Mouse (Mus musculus) hindbrain, embryonic 14.5 days (tissue): ENCODE measurements around the gene Brd3. TPM values are rescaled to one million over a fixed set of nuclear protein-coding genes. Genes with fewer than 3 reads are reported as not detected.

Experiments
- ATAC-seq: fragments of 200-750 bp; cut with Nextera tagmentation; 2 replicates; pipeline ENCODE4 v1.8.0; 2017; ENCODE audit warnings: moderate number of reproducible peaks, mild to moderate bottlenecking, moderate TSS enrichment, moderate library complexity; ENCODE audit not compliant: low FRiP score
- DNase-seq: peaks from one replicate; pipeline ENCODE4 v3.0.0-alpha.2; 2015; ENCODE audit warnings: low spot score
- H3K27ac ChIP-seq: fragments of 300-500 bp; sonication (generic); 2 replicates; pipeline ENCODE4 v1.5.1; 2014; ENCODE audit warnings: mild to moderate bottlenecking, moderate library complexity
- H3K27me3 ChIP-seq: fragments of 300-500 bp; sonication (generic); 2 replicates; pipeline ENCODE4 v1.6.1; 2014; ENCODE audit warnings: mild to moderate bottlenecking, low read length, mixed read lengths; ENCODE audit not compliant: control insufficient read depth, insufficient read depth
- H3K36me3 ChIP-seq: fragments of 300-500 bp; sonication (generic); replicated peaks from 2 replicates; pipeline ENCODE4 v1.6.1; 2014; ENCODE audit not compliant: control insufficient read depth, insufficient read depth
- H3K4me1 ChIP-seq: fragments of 300-500 bp; sonication (generic); replicated peaks from 2 replicates; pipeline ENCODE4 v1.6.1; 2014; ENCODE audit warnings: antibody characterized with exemption, low read length, mixed read lengths; ENCODE audit not compliant: control insufficient read depth, insufficient read depth
- H3K4me2 ChIP-seq: fragments of 300-500 bp; sonication (generic); replicated peaks from 2 replicates; pipeline ENCODE4 v1.6.1; 2014; ENCODE audit warnings: mild to moderate bottlenecking, moderate library complexity
- H3K4me3 ChIP-seq: fragments of 300-500 bp; sonication (generic); replicated peaks from 2 replicates; pipeline ENCODE4 v1.5.1; 2014; ENCODE audit warnings: mild to moderate bottlenecking, low read length
- H3K9ac ChIP-seq: fragments of 300-500 bp; sonication (generic); 2 replicates; pipeline ENCODE4 v1.6.1; 2014
- H3K9me3 ChIP-seq: fragments of 300-500 bp; sonication (generic); 2 replicates; pipeline ENCODE4 v1.6.1; 2016; ENCODE audit warnings: low read length; ENCODE audit not compliant: control insufficient read depth
- WGBS: fragments of 180-500 bp; shearing (Covaris S2); extraction: QIAGEN DNeasy Blood & Tissue Kit; methylation state at CpG from one replicate; pipeline ENCODE4 v1.1.7; 2014; 5-methylcytosine and 5-hydroxymethylcytosine counted together
- polyA plus RNA-seq: library from polyadenylated mRNA; unstranded; fragments of >200 nt; fragmentation: Nextera tagmentation; extraction: Ambion mirVana; gene quantifications from 2 replicates; pipeline ENCODE4 v1.2.1, GENCODE M21; 2014

Brd3 gene
- polyA plus RNA-seq, 1 experiment from 2014 or later: 134 TPM

- Histone ChIP-seq H3K4me1 (peaks cover 30% of the 10 kb centered on the region), H3K9ac (no peak overlapping the region)
- 79% methylated on average over 4 of the region's 4 CpGs for WGBS
These were observed 38.0 kb downstream of the Brd3 start for GRCm38 (mm10) chr2:27469292-27469990.

GRCm38 (mm10) chr2:27462901-27463300 is 44.6 kb downstream of the Brd3 start:
- DNase-seq (no peak), ATAC-seq (no peak)
- no peaks in the 10 kb centered on the region for H3K27me3 ChIP-seq
- H3K4me3 ChIP-seq: no peak overlapping the region
- H3K27ac ChIP-seq: no peak overlapping the region
- H3K4me2 ChIP-seq: no peak overlapping the region
- no peaks in the 10 kb centered on the region for H3K9me3 ChIP-seq
- no peaks in the 10 kb centered on the region for H3K4me1 ChIP-seq
- WGBS: 95% methylated on average over 4 of the region's 4 CpGs
- H3K9ac ChIP-seq: no peak overlapping the region
- H3K36me3 ChIP-seq: peaks cover 65% of the 10 kb centered on the region

More at GRCm38 (mm10) chr2:27469292-27469990, 38.0 kb downstream of the Brd3 start:
- Histone ChIP-seq H3K4me2 (no peak overlapping the region), H3K27ac (no peak overlapping the region), H3K36me3 (no peaks in the 10 kb centered on the region), H3K4me3 (no peak overlapping the region), H3K9me3 (no peaks in the 10 kb centered on the region), H3K27me3 (no peaks in the 10 kb centered on the region)
- DNase-seq (no peak), ATAC-seq (no peak)

GRCm38 (mm10) chr2:27461881-27462660 is 45.4 kb downstream of the Brd3 start:
- Histone ChIP-seq H3K27ac (no peak overlapping the region), H3K27me3 (no peaks in the 10 kb centered on the region), H3K4me1 (no peaks in the 10 kb centered on the region), H3K4me3 (no peak overlapping the region), H3K36me3 (peaks cover 74% of the 10 kb centered on the region), H3K4me2 (no peak overlapping the region), H3K9me3 (no peaks in the 10 kb centered on the region), H3K9ac (no peak overlapping the region)
- no peak for DNase-seq
- ATAC-seq: no peak
- 94% methylated on average over 4 of the region's 4 CpGs for WGBS

GRCm38 (mm10) chr2:27460651-27461050 is 46.8 kb downstream of the Brd3 start:
- H3K27me3 ChIP-seq: no peaks in the 10 kb centered on the region
- H3K36me3 ChIP-seq: peaks cover 88% of the 10 kb centered on the region
- no peak overlapping the region for H3K27ac ChIP-seq
- no peak for DNase-seq
- 77% methylated on average over 9 of the region's 9 CpGs for WGBS
- H3K9ac ChIP-seq: no peak overlapping the region
- no peaks in the 10 kb centered on the region for H3K9me3 ChIP-seq
- H3K4me1 ChIP-seq: no peaks in the 10 kb centered on the region
- no peak overlapping the region for H3K4me2 ChIP-seq
- H3K4me3 ChIP-seq: no peak overlapping the region
- no peak for ATAC-seq

GRCm38 (mm10) chr2:27460163-27460562 is 47.3 kb downstream of the Brd3 start:
- 88% methylated on average over 5 of the region's 5 CpGs for WGBS
- H3K36me3 ChIP-seq: peaks cover 93% of the 10 kb centered on the region
- ATAC-seq: no peak

GRCm38 (mm10) chr2:27459735-27460134 is 47.7 kb downstream of the Brd3 start:
- 87% methylated on average over 7 of the region's 7 CpGs for WGBS
- no peak for DNase-seq
- H3K4me2 ChIP-seq: no peak overlapping the region
- H3K4me1 ChIP-seq: no peaks in the 10 kb centered on the region
- H3K9me3 ChIP-seq: no peaks in the 10 kb centered on the region
- peaks cover 97% of the 10 kb centered on the region for H3K36me3 ChIP-seq
- H3K4me3 ChIP-seq: no peak overlapping the region
- H3K9ac ChIP-seq: no peak overlapping the region
- no peaks in the 10 kb centered on the region for H3K27me3 ChIP-seq
- ATAC-seq: no peak
- no peak overlapping the region for H3K27ac ChIP-seq

More at GRCm38 (mm10) chr2:27460163-27460562, 47.3 kb downstream of the Brd3 start:
- H3K27me3 ChIP-seq: no peaks in the 10 kb centered on the region
- H3K4me2 ChIP-seq: no peak overlapping the region
- H3K9me3 ChIP-seq: no peaks in the 10 kb centered on the region
- no peak overlapping the region for H3K9ac ChIP-seq
- no peaks in the 10 kb centered on the region for H3K4me1 ChIP-seq
- no peak overlapping the region for H3K4me3 ChIP-seq
- no peak for DNase-seq
- no peak overlapping the region for H3K27ac ChIP-seq

GRCm38 (mm10) chr2:27450226-27450625 is 57.2 kb downstream of the Brd3 start:
- Histone ChIP-seq H3K4me1 (no peaks in the 10 kb centered on the region), H3K9ac (no peak overlapping the region), H3K4me2 (no peak overlapping the region), H3K36me3 (peaks cover 99% of the 10 kb centered on the region), H3K4me3 (no peak overlapping the region), H3K27ac (no peak overlapping the region), H3K9me3 (no peaks in the 10 kb centered on the region), H3K27me3 (no peaks in the 10 kb centered on the region)
- DNase-seq (no peak), ATAC-seq (no peak)
- 95% methylated on average over 14 of the region's 14 CpGs for WGBS

GRCm38 (mm10) chr2:27447782-27448181 is 59.7 kb downstream of the Brd3 start:
- H3K4me1 ChIP-seq: peaks cover 13% of the 10 kb centered on the region
- H3K27me3 ChIP-seq: no peaks in the 10 kb centered on the region
- ATAC-seq (no peak), DNase-seq (no peak)
- no peak overlapping the region for H3K4me3 ChIP-seq
- H3K9ac ChIP-seq: no peak overlapping the region
- no peak overlapping the region for H3K4me2 ChIP-seq
- no peak overlapping the region for H3K27ac ChIP-seq
- peaks cover 90% of the 10 kb centered on the region for H3K36me3 ChIP-seq
- no peaks in the 10 kb centered on the region for H3K9me3 ChIP-seq
- 91% methylated on average over 5 of the region's 5 CpGs for WGBS

GRCm38 (mm10) chr2:27446812-27447211 is 60.6 kb downstream of the Brd3 start:
- peaks cover 80% of the 10 kb centered on the region for H3K36me3 ChIP-seq
- no peaks in the 10 kb centered on the region for H3K9me3 ChIP-seq
- H3K9ac ChIP-seq: no peak overlapping the region
- 96% methylated on average over 8 of the region's 8 CpGs for WGBS
- DNase-seq (no peak), ATAC-seq (no peak)
- H3K27me3 ChIP-seq: no peaks in the 10 kb centered on the region
- no peak overlapping the region for H3K27ac ChIP-seq
- H3K4me1 ChIP-seq: peaks cover 13% of the 10 kb centered on the region
- no peak overlapping the region for H3K4me2 ChIP-seq
- no peak overlapping the region for H3K4me3 ChIP-seq
